Mouse (Mus musculus): ENCODE data around the gene Chka.

Chka gene

DNA sequence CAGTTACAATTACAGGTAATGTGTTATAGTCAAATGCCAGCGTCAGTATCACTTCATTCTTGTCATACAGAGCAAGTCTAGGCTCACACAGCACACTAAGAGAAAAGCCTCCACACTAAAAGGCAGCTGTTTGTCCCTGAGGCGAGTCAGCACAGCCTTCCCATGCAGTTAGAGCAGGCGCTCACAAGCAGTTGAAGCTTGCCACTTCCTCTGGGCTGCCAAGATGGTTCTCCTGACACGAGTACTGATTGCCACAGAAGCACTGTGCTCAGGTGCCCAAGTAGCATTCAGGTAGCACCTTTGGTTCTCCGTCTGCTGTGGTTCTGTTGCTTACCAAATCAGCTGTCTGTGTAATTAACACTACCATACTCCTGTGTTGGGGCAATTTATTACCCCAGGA, 37.5 kb downstream of the Chka start:
- in situ Hi-C loops (cut with MboI, MseI) = no loop called here

GRCm38 (mm10) chr19:3890181-3890580, 38.6 kb downstream of the Chka start:
- in situ Hi-C loops (cut with MboI, MseI) = no loop called here

GRCm38 (mm10) chr19:3893545-3894116, 42.1 kb downstream of the Chka start:
- in situ Hi-C loops (cut with MboI, MseI) = no loop called here

- in situ Hi-C loops (cut with MboI, MseI) = no loop called here
Observed at GRCm38 (mm10) chr19:3894294-3894693, 42.7 kb downstream of the Chka start.

DNA sequence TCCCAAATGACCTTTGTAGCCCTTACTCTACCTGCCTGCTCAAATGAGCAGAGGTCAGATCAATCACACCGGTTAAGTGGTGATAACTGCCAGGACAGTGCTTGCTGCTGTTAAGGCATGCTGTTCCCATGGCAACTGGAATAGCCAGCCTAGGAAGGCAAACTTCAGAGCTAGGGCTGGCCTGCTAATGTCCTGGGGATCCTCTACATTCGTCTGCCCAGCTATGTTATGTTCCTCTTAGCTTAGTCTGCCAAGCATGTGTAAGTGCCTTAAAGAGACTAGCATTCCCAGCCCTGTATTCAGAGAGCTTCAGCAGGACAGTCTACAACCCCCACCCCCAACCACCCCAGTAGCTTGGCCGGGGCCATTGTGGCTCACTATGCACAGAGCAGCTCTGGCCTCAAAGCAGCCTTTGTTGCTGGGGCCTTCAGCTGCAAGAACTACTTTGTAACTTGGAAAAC, 43.6 kb downstream of the Chka start:
- in situ Hi-C loops (cut with MboI, MseI) = no loop called here

GRCm38 (mm10) chr19:3896208-3896607, 44.6 kb downstream of the Chka start:
- in situ Hi-C loops (cut with MboI, MseI) = no loop called here

GRCm38 (mm10) chr19:3897557-3897956, 46.0 kb downstream of the Chka start:
- in situ Hi-C loops (cut with MboI, MseI) = no loop called here

DNA sequence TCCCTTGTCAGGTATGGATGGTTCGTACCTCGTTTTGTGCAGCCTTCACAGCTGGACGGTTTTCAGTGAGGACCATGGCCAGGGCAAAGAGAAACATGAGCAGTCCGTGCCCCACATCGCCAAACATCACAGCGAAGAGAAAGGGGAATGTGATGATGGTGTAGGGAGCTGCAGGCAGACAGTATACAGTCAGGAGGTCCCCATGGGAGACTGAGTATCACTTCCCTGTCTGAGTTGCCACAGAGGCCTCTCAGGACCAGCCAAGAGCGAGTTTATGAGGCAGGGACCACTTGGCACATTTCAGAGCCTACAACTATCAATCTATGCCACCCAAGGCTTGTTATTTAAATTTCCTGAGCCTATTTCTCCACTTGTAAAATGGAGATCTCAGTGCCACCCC, 47.4 kb downstream of the Chka start:
- in situ Hi-C loops (cut with MboI, MseI) = no loop called here

DNA sequence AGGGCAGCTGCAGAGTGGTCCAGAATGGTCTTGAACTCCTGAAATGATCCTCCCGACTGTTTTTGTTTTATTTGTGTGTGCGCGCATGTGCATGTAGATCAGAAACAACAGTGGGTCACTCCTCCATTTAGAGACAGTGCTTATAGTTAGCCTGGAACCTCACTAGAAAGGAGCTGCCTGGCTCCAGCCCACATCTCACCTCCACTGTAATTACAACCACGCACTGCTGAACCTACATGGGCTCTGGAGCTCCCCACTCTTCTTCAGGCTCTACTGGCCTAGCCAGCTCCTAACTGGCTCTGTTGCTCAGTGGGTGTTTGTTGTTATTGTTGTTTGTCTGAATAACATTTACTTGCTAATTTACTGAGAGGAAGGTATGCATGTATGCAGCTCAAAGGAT, 48.0 kb downstream of the Chka start:
- in situ Hi-C loops (cut with MboI, MseI) = no loop called here

GRCm38 (mm10) chr19:3902966-3903365, 51.4 kb downstream of the Chka start:
- in situ Hi-C loops (cut with MboI, MseI) = no loop called here

DNA sequence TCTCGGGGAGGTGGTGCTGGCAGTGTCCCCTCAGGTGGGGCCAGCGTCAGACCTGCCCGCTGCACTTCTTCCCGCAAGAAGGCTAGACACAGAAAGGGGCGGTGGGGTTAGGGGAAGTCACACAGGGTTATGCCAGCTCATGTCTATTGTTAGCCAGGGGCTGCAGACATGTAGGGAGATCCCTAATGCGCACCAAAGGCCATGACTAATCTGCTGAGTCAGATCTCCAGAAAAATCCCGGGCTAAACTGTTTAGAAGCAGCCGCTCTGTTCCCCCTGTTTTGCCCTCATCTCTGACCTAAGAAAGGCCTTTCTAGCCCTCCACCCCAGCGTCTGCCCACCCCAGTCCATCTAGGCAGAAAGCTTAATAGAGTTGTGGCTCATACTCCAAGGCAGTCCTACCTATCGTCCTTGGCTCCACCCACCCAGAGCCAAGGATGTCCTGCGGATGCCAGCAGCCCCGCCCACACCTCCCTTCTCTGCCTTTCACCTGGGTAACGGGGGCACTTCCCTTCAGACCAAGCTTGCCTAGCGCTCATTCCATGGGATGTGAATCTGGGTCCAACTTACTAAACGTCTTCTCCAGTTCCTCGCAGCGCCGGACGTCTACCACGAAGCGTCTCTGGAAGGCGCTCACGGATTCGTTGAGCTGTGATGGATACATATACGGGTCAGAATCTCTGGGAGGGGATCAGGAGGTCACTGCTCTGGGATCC, 52.2 kb downstream of the Chka start:
- in situ Hi-C loops (cut with MboI, MseI) = no loop called here

GRCm38 (mm10) chr19:3904363-3904675, 52.7 kb downstream of the Chka start:
- in situ Hi-C loops (cut with MboI, MseI) = no loop called here

GRCm38 (mm10) chr19:3905261-3905969, 53.8 kb downstream of the Chka start:
- in situ Hi-C loops (cut with MboI, MseI) = no loop called here

GRCm38 (mm10) chr19:3906326-3906725, 54.8 kb downstream of the Chka start:
- in situ Hi-C loops (cut with MboI, MseI) = no loop called here

GRCm38 (mm10) chr19:3906795-3907786, 55.5 kb downstream of the Chka start, which contains the start of gene Tcirg1:
Gene Tcirg1, minus strand, starts transcription at chr19:3907133.
- in situ Hi-C loops (cut with MboI, MseI) = no loop called here

DNA sequence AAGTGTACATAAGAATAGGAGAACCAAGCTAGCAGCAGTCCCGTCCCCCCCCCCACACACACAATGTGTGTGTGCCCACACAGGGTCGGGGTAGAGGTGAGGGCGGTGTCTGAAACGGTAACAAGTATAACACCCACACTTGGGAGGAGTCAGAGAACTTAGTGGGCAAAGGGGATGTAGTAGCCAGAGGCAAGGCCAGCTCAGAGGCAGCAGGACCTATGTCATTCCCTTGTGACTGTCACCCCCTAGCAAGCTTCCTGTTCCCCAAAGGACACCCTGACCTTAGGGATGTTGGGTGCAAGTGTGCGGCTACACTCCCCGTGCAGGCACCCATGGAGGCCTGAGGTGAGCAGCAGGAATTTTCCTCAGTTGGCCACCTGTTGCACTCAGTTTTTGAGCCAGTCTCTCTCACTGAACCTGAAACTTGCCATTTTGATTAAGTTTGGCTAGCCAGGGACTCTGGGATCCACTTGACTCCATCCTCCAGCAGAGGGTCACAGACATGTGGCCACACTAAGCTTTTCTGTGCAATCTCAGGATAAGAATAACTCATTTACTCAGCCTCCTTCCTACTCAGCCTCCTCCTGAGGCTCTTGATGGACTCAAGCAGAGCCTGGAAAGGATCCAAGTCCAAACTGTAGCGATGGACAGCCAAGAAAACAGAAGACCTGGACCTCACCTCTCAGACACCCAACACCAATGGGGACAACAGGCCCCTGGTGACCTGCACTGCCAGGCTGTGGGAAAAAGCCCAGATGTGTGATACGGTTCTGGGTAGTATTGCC, 56.5 kb downstream of the Chka start:
- in situ Hi-C loops (cut with MboI, MseI) = no loop called here

GRCm38 (mm10) chr19:3910206-3910605, 58.6 kb downstream of the Chka start:
- in situ Hi-C loops (cut with MboI, MseI) = no loop called here

GRCm38 (mm10) chr19:3912337-3913204, 61.0 kb downstream of the Chka start, which contains the start of gene Ndufs8:
Gene Ndufs8, minus strand, starts transcription at chr19:3912774.
- in situ Hi-C loops (cut with MboI, MseI) = no loop called here

- in situ Hi-C loops (cut with MboI, MseI) = no loop called here
Observed at GRCm38 (mm10) chr19:3913692-3914091, 62.1 kb downstream of the Chka start.

- in situ Hi-C loops (cut with MboI, MseI) = no loop called here
Observed at GRCm38 (mm10) chr19:3914535-3914934, 63.0 kb downstream of the Chka start.

Data from T-helper 17 cell (primary cell).